Mouse (Mus musculus) small intestine, adult 2 months (tissue): ENCODE results near the gene Taf1b. TPM values are rescaled to one million over a fixed set of nuclear protein-coding genes. Genes with fewer than 3 reads are reported as not detected.

Experiments
- H3K27ac ChIP-seq: fragments of 200-500 bp; 2 replicates; pipeline ENCODE4 v1.5.1; 2012; ENCODE audit warnings: low read depth, low read length, control low read depth, inconsistent platforms; ENCODE audit not compliant: insufficient read depth
- H3K27me3 ChIP-seq: fragments of 200-500 bp; 2 replicates; pipeline ENCODE4 v1.6.1; 2012; ENCODE audit warnings: mild to moderate bottlenecking, moderate library complexity, low read length, inconsistent platforms; ENCODE audit not compliant: control insufficient read depth, insufficient read depth
- H3K36me3 ChIP-seq: fragments of 200-500 bp; 2 replicates; pipeline ENCODE4 v1.6.1; 2012; ENCODE audit warnings: mild to moderate bottlenecking, low read length, control low read depth, inconsistent platforms; ENCODE audit not compliant: control insufficient read depth, insufficient read depth
- H3K4me1 ChIP-seq: fragments of 200-500 bp; 2 replicates; pipeline ENCODE4 v1.6.1; 2012; ENCODE audit warnings: low read length, inconsistent platforms, mixed read lengths; ENCODE audit not compliant: control insufficient read depth, insufficient read depth, insufficient read length
- H3K4me3 ChIP-seq: fragments of 200-500 bp; 2 replicates; pipeline ENCODE4 v1.5.1; 2012; ENCODE audit warnings: low read depth, mild to moderate bottlenecking, control low read depth, inconsistent platforms, low read length, moderate library complexity
- CTCF ChIP-seq: fragments of 200-500 bp; IDR thresholded peaks from 2 replicates; pipeline ENCODE4 v1.5.1; 2012; ENCODE audit warnings: low read depth, mild to moderate bottlenecking, control low read depth, inconsistent platforms, low read length, moderate library complexity, mixed read lengths; ENCODE audit not compliant: insufficient replicate concordance, insufficient read length; ENCODE audit errors: extremely low read depth
- POLR2A ChIP-seq: fragments of 200-500 bp; IDR thresholded peaks from 2 replicates; pipeline ENCODE4 v1.6.1; 2012; ENCODE audit warnings: low read depth, mild to moderate bottlenecking, control low read depth, inconsistent platforms, low read length, moderate library complexity
- WGBS: fragments of 180-500 bp; shearing (Covaris S2); methylation state at CpG from one replicate; pipeline ENCODE4 v1.1.7; 2018; 5-methylcytosine and 5-hydroxymethylcytosine counted together
- polyA plus RNA-seq: library from polyadenylated mRNA; depleted of rRNA; stranded (reverse); fragments of >200 nt; gene quantifications from 2 replicates; pipeline ENCODE4 v1.2.3, GENCODE M21; 2012

The Taf1b gene
- polyA plus RNA-seq, 1 experiment: 1.9 TPM

DNA sequence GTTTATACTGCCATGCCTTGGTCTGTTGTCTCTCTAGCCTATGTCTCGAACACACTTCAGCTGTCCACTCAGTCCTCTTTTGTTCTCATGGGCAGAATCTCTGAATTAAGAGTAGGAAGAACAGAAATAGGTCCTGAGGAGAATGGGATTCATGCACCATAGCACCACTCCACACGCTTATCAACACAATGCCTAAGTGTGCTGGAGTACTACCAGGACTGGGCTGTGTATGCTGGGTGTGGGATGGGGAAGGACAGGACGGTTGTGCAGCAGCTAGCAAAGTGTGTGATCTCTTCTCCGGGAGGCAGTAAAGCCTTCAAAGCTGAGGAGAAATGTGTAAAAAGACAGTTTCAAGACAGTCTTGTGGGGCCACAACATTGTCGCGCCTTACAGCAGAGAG is 50.7 kb downstream of the Taf1b start:
- 94% methylated on average over 6 of the region's 6 CpGs for WGBS

GRCm38 (mm10) chr12:24552531-24552930 is 54.4 kb downstream of the Taf1b start:
- TF ChIP-seq CTCF (no peak), POLR2A (no peak)
- Histone ChIP-seq H3K27me3 (no peaks in the 10 kb centered on the region), H3K36me3 (peaks cover 2% of the 10 kb centered on the region; the same call in 1 of the 2 replicates), H3K4me1 (no peaks in the 10 kb centered on the region), H3K4me3 (no peak overlapping the region), H3K27ac (no peak overlapping the region)
- 74% methylated on average over 2 of the region's 2 CpGs for WGBS

More for the DNA sequence above, 50.7 kb downstream of the Taf1b start:
- H3K27ac ChIP-seq: no peak overlapping the region
- no peaks in the 10 kb centered on the region for H3K27me3 ChIP-seq
- no peaks in the 10 kb centered on the region for H3K4me1 ChIP-seq
- no peak overlapping the region for H3K4me3 ChIP-seq
- H3K36me3 ChIP-seq: peaks cover 3% of the 10 kb centered on the region
- TF ChIP-seq CTCF: no peak
- no peak for TF ChIP-seq POLR2A

- WGBS: 85% methylated on average over 8 of the region's 8 CpGs
Observed at GRCm38 (mm10) chr12:24555976-24556375, 57.8 kb downstream of the Taf1b start.

DNA sequence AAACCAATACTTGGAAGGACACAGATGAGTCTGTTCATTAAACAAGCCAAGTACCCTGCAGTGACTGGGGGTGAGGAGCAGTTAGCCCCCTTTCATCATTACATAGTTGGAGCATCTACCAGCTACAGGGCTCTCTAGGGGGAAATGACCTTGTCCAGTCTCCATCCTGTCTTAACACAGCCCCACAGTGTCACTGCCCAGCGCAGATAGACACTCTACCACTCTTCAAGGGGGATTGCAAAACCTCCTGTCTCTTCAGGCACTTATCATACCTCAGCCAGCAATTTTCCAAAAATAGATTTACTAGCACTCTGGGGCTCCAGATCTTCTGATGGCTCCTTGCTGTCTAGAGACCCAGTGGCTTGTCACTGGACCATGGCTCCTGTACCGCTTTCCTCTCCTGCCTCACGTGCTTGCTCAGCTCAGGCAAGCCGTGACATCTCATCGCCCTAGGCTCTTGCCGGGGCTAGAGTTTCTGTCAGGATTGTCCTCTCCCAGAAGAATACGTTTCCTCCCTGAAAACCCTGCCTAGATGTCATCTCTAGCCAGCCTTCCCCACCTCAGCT is 65.3 kb downstream of the Taf1b start:
- H3K36me3 ChIP-seq: no peaks in the 10 kb centered on the region; the same call in 1 of the 2 replicates
- no peaks in the 10 kb centered on the region for H3K27me3 ChIP-seq
- 81% methylated on average over 7 of the region's 7 CpGs for WGBS
- no peak overlapping the region for H3K27ac ChIP-seq
- TF ChIP-seq POLR2A (no peak), CTCF (no peak)
- no peak overlapping the region for H3K4me3 ChIP-seq
- H3K4me1 ChIP-seq: no peaks in the 10 kb centered on the region

More at GRCm38 (mm10) chr12:24555976-24556375, 57.8 kb downstream of the Taf1b start:
- TF ChIP-seq CTCF (no peak), POLR2A (no peak)
- Histone ChIP-seq H3K4me1 (no peaks in the 10 kb centered on the region), H3K36me3 (no peaks in the 10 kb centered on the region; the same call in 1 of the 2 replicates), H3K27ac (no peak overlapping the region), H3K4me3 (no peak overlapping the region), H3K27me3 (no peaks in the 10 kb centered on the region)

- H3K36me3 ChIP-seq: no peaks in the 10 kb centered on the region
- no peaks in the 10 kb centered on the region for H3K27me3 ChIP-seq
- no peaks in the 10 kb centered on the region for H3K4me1 ChIP-seq
- no peak overlapping the region for H3K4me3 ChIP-seq
- TF ChIP-seq CTCF (no peak), POLR2A (no peak)
- no peak overlapping the region for H3K27ac ChIP-seq
- 69% methylated on average over 6 of the region's 6 CpGs for WGBS
Observed at GRCm38 (mm10) chr12:24565311-24565710, 67.2 kb downstream of the Taf1b start.

DNA sequence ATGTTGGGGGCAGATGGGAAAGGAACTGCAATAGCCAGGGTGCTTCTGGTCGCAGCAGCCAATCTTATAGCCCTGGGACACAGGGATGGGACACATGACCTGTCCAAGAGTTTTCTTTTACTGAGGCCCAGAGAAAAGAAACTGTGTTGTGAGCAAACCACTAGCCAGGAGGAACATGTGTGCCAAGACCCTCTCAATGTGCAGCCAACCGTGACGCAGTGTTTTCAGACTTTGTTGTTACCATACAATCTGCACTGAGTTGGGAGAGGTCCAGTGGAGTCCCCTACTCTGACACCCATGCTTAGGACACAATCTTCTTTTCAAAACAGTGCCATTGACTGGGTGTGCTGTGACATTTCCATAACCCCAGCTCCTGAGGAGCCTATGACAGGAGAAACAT is 69.4 kb downstream of the Taf1b start:
- Histone ChIP-seq H3K36me3 (no peaks in the 10 kb centered on the region), H3K4me3 (no peak overlapping the region), H3K4me1 (no peaks in the 10 kb centered on the region), H3K27ac (no peak overlapping the region), H3K27me3 (peaks cover 2% of the 10 kb centered on the region; the same call in 1 of the 2 replicates)
- TF ChIP-seq POLR2A (no peak), CTCF (no peak)
- WGBS: 95% methylated on average over 3 of the region's 3 CpGs

GRCm38 (mm10) chr12:24571523-24572392 is 73.6 kb downstream of the Taf1b start, which contains the start of gene Grhl1:
Gene Grhl1, plus strand, starts transcription at chr12:24572283.
- no peak within 1 kb of the TSS for H3K27ac ChIP-seq
- H3K4me3 ChIP-seq: peak within 1 kb of the TSS; percentile 69
- no peaks in the 10 kb centered on the region for H3K4me1 ChIP-seq
- 2% methylated on average over 58 of the region's 64 CpGs for WGBS
- H3K27me3 ChIP-seq: peaks cover 4% of the 10 kb centered on the region; the same call in 1 of the 2 replicates
- H3K36me3 ChIP-seq: no peaks in the 10 kb centered on the region
- no peak for TF ChIP-seq POLR2A
- TF ChIP-seq CTCF: 0 out of 2 replicates have a peak, but pooled peaks have one; percentile 32
